Mouse (Mus musculus) lung, embryonic 15.5 days (tissue): ENCODE measurements around the gene Sdhc. TPM values are rescaled to one million over a fixed set of nuclear protein-coding genes. Genes with fewer than 3 reads are reported as not detected.
"Not testable (repeated sequence)": the region's sequence is repeated elsewhere in the genome, so short reads cannot be mapped to it uniquely, and the experiment has no call there.

Experiments
- ATAC-seq: fragments of 200-750 bp; cut with Nextera tagmentation; 2 replicates; pipeline ENCODE4 v1.8.0; 2017; ENCODE audit warnings: moderate number of reproducible peaks, borderline replicate concordance; ENCODE audit not compliant: low FRiP score, low TSS enrichment; ENCODE audit errors: extremely low read depth
- H3K27ac ChIP-seq: fragments of 300-500 bp; sonication (generic); 2 replicates; pipeline ENCODE4 v1.5.1; 2015; ENCODE audit warnings: moderate library complexity, mild to moderate bottlenecking, inconsistent platforms
- H3K27me3 ChIP-seq: fragments of 300-500 bp; sonication (generic); 2 replicates; pipeline ENCODE4 v1.6.1; 2015; ENCODE audit warnings: inconsistent platforms
- H3K36me3 ChIP-seq: fragments of 300-500 bp; sonication (generic); 2 replicates; pipeline ENCODE4 v1.6.1; 2015; ENCODE audit warnings: inconsistent platforms
- H3K4me1 ChIP-seq: fragments of 300-500 bp; sonication (generic); 2 replicates; pipeline ENCODE4 v1.6.1; 2015; ENCODE audit warnings: inconsistent platforms
- H3K4me2 ChIP-seq: fragments of 300-500 bp; sonication (generic); 2 replicates; pipeline ENCODE4 v1.6.1; 2015; ENCODE audit warnings: inconsistent platforms, mild to moderate bottlenecking, moderate library complexity
- H3K4me3 ChIP-seq: fragments of 300-500 bp; sonication (generic); 2 replicates; pipeline ENCODE4 v1.5.1; 2015; ENCODE audit warnings: mild to moderate bottlenecking, inconsistent platforms
- H3K9ac ChIP-seq: fragments of 300-500 bp; sonication (generic); 2 replicates; pipeline ENCODE4 v1.6.1; 2015; ENCODE audit warnings: inconsistent platforms
- H3K9me3 ChIP-seq: fragments of 300-500 bp; sonication (generic); 2 replicates; pipeline ENCODE4 v1.6.1; 2016; ENCODE audit warnings: inconsistent platforms
- WGBS: fragments of 180-500 bp; shearing (Covaris S2); methylation state at CpG from one replicate; pipeline ENCODE4 v1.1.7; 2015; 5-methylcytosine and 5-hydroxymethylcytosine counted together
- microRNA-seq: library from miRNA; unstranded; fragments of <30 nt; microRNA quantifications from one replicate; pipeline ENCODE4, GENCODE M21; 2016
- polyA plus RNA-seq: library from polyadenylated mRNA; unstranded; fragments of >200 nt; fragmentation: Nextera tagmentation; extraction: Ambion mirVana; gene quantifications from 2 replicates; pipeline ENCODE4 v1.2.1, GENCODE M21; 2015

The Sdhc gene
- polyA plus RNA-seq, 1 experiment from 2014 or later: 256 TPM

- Histone ChIP-seq H3K27me3 (peaks cover 13% of the 10 kb centered on the region), H3K4me2 (no peak overlapping the region), H3K4me1 (0 out of 2 replicates have a peak, but pooled peaks cover 6% of the 10 kb centered on the region), H3K9me3 (no peaks in the 10 kb centered on the region), H3K9ac (no peak overlapping the region), H3K27ac (no peak overlapping the region), H3K36me3 (no peaks in the 10 kb centered on the region), H3K4me3 (no peak overlapping the region)
- no peak for ATAC-seq
- WGBS: 86% methylated on average over 1 of the region's 1 CpGs
These were observed 60.5 kb downstream of the Sdhc start for GRCm38 (mm10) chr1:171089891-171090290.

DNA sequence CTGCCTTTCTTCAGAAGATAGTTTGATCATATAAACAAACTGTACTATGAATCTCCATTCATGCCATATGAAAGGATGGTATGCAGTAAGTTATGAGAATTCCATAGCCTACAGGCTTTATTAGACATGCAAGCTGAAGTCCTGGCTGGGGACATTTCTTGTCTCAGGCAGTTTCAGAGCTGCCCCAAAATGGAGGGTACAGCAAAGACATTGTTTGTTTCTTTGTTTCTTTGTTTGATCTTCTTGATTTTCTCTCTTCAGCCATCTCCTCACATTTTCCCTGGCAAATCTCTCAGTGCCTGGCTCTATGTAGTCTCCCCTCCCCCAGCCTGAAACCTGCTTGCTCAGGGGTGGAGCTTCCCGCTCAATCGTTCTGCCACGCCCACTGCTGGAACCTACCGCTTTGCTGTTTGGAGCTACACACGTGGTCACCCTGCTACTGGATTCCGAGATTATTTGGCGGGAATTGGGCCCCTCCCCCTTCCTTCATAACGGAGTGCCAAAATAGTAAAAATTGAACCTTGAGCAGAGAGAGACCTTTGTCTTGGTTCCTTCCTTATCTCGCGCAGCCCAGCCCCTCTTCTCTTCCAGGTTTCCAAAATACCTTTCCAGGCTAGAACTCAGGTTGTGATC is 62.0 kb downstream of the Sdhc start:
- H3K9me3 ChIP-seq, ATAC-seq, H3K9ac ChIP-seq, H3K4me1 ChIP-seq, H3K36me3 ChIP-seq, H3K27ac ChIP-seq, H3K4me3 ChIP-seq: not testable (repeated sequence)
- Histone ChIP-seq H3K27me3 (peaks cover 13% of the 10 kb centered on the region), H3K4me2 (peak overlapping the region; percentile 40)
- 3% methylated on average over 10 of the region's 10 CpGs for WGBS

- ATAC-seq: no peak
These were observed 64.7 kb downstream of the Sdhc start for GRCm38 (mm10) chr1:171085718-171086117.

GRCm38 (mm10) chr1:171081512-171082231 is 68.7 kb downstream of the Sdhc start:
- 39% methylated on average over 10 of the region's 17 CpGs for WGBS
- not testable (repeated sequence) for H3K9me3 ChIP-seq, H3K36me3 ChIP-seq, H3K4me1 ChIP-seq, H3K4me2 ChIP-seq, H3K27ac ChIP-seq, H3K9ac ChIP-seq, H3K4me3 ChIP-seq
- H3K27me3 ChIP-seq: peaks cover 30% of the 10 kb centered on the region
- peak; percentile 10; the same call in 1 of the 2 replicates for ATAC-seq

More at GRCm38 (mm10) chr1:171085718-171086117, 64.7 kb downstream of the Sdhc start:
- under 1% methylated on average over 26 of the region's 26 CpGs for WGBS
- peaks cover 17% of the 10 kb centered on the region for H3K27me3 ChIP-seq
- peak overlapping the region; percentile 88 for H3K4me2 ChIP-seq
- peak overlapping the region; percentile 47 for H3K4me3 ChIP-seq
- H3K36me3 ChIP-seq: no peaks in the 10 kb centered on the region
- H3K27ac ChIP-seq: no peak overlapping the region
- peak overlapping the region; percentile 48 for H3K9ac ChIP-seq
- 0 out of 2 replicates have a peak, but pooled peaks cover 6% of the 10 kb centered on the region for H3K4me1 ChIP-seq
- H3K9me3 ChIP-seq: no peaks in the 10 kb centered on the region

GRCm38 (mm10) chr1:171079825-171080224 is 70.6 kb downstream of the Sdhc start:
- H3K27me3 ChIP-seq: peaks cover 20% of the 10 kb centered on the region
- H3K4me3 ChIP-seq, H3K27ac ChIP-seq, H3K9ac ChIP-seq, H3K9me3 ChIP-seq, H3K4me2 ChIP-seq, H3K4me1 ChIP-seq, H3K36me3 ChIP-seq: not testable (repeated sequence)
- peak; percentile 48 for ATAC-seq
- no CpG with 5 or more reads among the region's 43 CpGs for WGBS

GRCm38 (mm10) chr1:171079345-171079744 is 71.1 kb downstream of the Sdhc start:
- peak; percentile 52 for ATAC-seq
- not testable (repeated sequence) for H3K9ac ChIP-seq, H3K36me3 ChIP-seq, H3K27ac ChIP-seq, H3K4me1 ChIP-seq, H3K9me3 ChIP-seq, H3K4me3 ChIP-seq
- WGBS: 0% methylated on average over 1 of the region's 35 CpGs
- Histone ChIP-seq H3K4me2 (peak overlapping the region; percentile 27; the same call in 1 of the 2 replicates), H3K27me3 (peaks cover 21% of the 10 kb centered on the region)

DNA sequence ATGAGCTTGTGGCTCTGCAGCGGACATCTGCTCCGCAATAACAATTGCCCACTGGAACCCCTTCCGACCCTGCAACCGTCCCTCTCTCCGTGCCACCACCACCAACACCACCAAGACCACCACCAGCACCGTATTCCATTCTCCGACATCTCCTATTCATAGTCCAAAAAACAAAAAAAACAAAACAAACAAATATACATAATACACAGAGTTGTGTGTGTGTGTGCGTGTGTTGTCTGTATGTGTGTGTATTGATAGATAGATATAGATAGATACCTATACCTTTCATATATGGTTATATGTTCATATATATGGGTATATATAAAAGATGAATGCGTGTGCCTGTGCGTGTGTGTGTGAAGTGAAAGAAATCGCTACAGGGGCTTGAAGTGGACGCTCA is 72.0 kb downstream of the Sdhc start:
- WGBS: 19% methylated on average over 12 of the region's 12 CpGs
- not testable (repeated sequence) for ATAC-seq, H3K27ac ChIP-seq, H3K36me3 ChIP-seq, H3K9ac ChIP-seq, H3K4me1 ChIP-seq, H3K9me3 ChIP-seq
- H3K27me3 ChIP-seq: peaks cover 29% of the 10 kb centered on the region
- peak overlapping the region; percentile 46 for H3K4me2 ChIP-seq
- H3K4me3 ChIP-seq: peak overlapping the region; percentile 25

GRCm38 (mm10) chr1:171077955-171078354 is 72.4 kb downstream of the Sdhc start:
- ATAC-seq: peak; percentile 4; the same call in 1 of the 2 replicates
- not testable (repeated sequence) for H3K4me1 ChIP-seq, H3K36me3 ChIP-seq, H3K9ac ChIP-seq, H3K27ac ChIP-seq, H3K9me3 ChIP-seq
- peaks cover 29% of the 10 kb centered on the region for H3K27me3 ChIP-seq
- H3K4me3 ChIP-seq: peak overlapping the region; percentile 25
- H3K4me2 ChIP-seq: peak overlapping the region; percentile 46
- 3% methylated on average over 18 of the region's 27 CpGs for WGBS

DNA sequence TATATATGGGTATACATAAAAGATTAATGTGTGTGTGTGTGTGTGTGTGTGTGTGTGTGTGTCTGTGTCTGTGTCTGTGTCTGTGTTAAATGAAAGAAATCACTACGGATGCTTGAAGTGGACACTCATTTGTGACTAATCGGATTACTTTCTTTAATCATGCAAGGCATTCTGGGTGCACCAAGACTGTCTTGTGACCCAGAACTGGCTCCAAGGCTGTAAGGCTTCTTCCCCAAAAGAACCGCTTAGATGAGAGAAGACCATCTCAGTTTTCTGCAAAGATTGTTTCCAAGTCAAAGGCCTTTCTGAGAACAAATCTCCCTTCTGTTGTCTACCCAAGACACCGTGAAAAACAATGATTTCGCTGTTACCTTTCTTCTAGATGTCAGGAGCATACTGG is 73.2 kb downstream of the Sdhc start:
- not testable (repeated sequence) for H3K4me3 ChIP-seq, H3K4me1 ChIP-seq, H3K9me3 ChIP-seq, H3K9ac ChIP-seq, H3K27ac ChIP-seq, H3K4me2 ChIP-seq, ATAC-seq, H3K36me3 ChIP-seq
- 37% methylated on average over 5 of the region's 5 CpGs for WGBS
- peaks cover 29% of the 10 kb centered on the region for H3K27me3 ChIP-seq

Small RNA genes within 50 kb of the gene (microRNA-seq; reads per million reads assigned to microRNA genes)
- not detected for gene Gm27844

Other genes starting within 250 kb of the Sdhc start
- not detected in 2 replicates for gene Fcrlb, start 237.7 kb downstream of the Sdhc start, polyA plus RNA-seq
- gene Fcrla, start 223.0 kb downstream of the Sdhc start, polyA plus RNA-seq: 0.14 TPM in 1 of 2 replicates, not detected in the other
- gene Fcgr2b, start 174.1 kb downstream of the Sdhc start, polyA plus RNA-seq: 2.8 and 3.7 TPM in 2 replicates
- 0.42 and 0.66 TPM in 2 replicates for gene Fcgr4, start 131.7 kb downstream of the Sdhc start, polyA plus RNA-seq
- gene Fcgr3, start 85.7 kb downstream of the Sdhc start, polyA plus RNA-seq: 13.2 and 15.1 TPM in 2 replicates
- gene Cfap126, start 36.7 kb downstream of the Sdhc start, polyA plus RNA-seq: 7.2 and 8.3 TPM in 2 replicates
- gene Mpz, start 108 bp upstream of the Sdhc start, polyA plus RNA-seq: 0.69 and 1.0 TPM in 2 replicates
- 5.0 and 5.9 TPM in 2 replicates for gene Pcp4l1, start 45.7 kb upstream of the Sdhc start, polyA plus RNA-seq
- 0.20 and 0.33 TPM in 2 replicates for gene Nr1i3, start 63.4 kb upstream of the Sdhc start, polyA plus RNA-seq
- gene Tomm40l, start 71.9 kb upstream of the Sdhc start, polyA plus RNA-seq: 34.9 and 35.4 TPM in 2 replicates
- 9.5 and 38.1 TPM in 2 replicates for gene Apoa2, start 74.5 kb upstream of the Sdhc start, polyA plus RNA-seq
- gene Fcer1g, start 83.8 kb upstream of the Sdhc start, polyA plus RNA-seq: 46.3 and 46.7 TPM in 2 replicates
- gene Adamts4, start 99.8 kb upstream of the Sdhc start, polyA plus RNA-seq: 7.4 and 9.6 TPM in 2 replicates
- gene Ndufs2, start 100.8 kb upstream of the Sdhc start, polyA plus RNA-seq: 241 and 266 TPM in 2 replicates
- 81.2 and 87.2 TPM in 2 replicates for gene B4galt3, start 119.7 kb upstream of the Sdhc start, polyA plus RNA-seq
- 49.3 and 50.6 TPM in 2 replicates for gene Ppox, start 130.6 kb upstream of the Sdhc start, polyA plus RNA-seq
- gene Usp21, start 137.4 kb upstream of the Sdhc start, polyA plus RNA-seq: 84.4 and 89.7 TPM in 2 replicates
- gene Ufc1, start 144.4 kb upstream of the Sdhc start, polyA plus RNA-seq: 105 and 109 TPM in 2 replicates
- gene Dedd, start 178.5 kb upstream of the Sdhc start, polyA plus RNA-seq: 49.5 and 50.5 TPM in 2 replicates
- gene Nit1, start 195.0 kb upstream of the Sdhc start, polyA plus RNA-seq: 38.3 and 42.6 TPM in 2 replicates
- gene Pfdn2, start 195.1 kb upstream of the Sdhc start, polyA plus RNA-seq: 83.8 and 91.3 TPM in 2 replicates
- 2.1 and 2.6 TPM in 2 replicates for gene Klhdc9, start 210.2 kb upstream of the Sdhc start, polyA plus RNA-seq
- 5.1 and 7.3 TPM in 2 replicates for gene Nectin4, start 219.5 kb upstream of the Sdhc start, polyA plus RNA-seq
- gene Arhgap30, start 238.4 kb upstream of the Sdhc start, polyA plus RNA-seq: 2.2 and 3.4 TPM in 2 replicates